In genomic region chr1:187250741-187251262, GRCm38 (mm10) we compare ENCODE assay signal across 17 mouse cellular contexts. TPM values are rescaled to one million over a fixed set of nuclear protein-coding genes. Genes with fewer than 3 reads are reported as not detected.
DNase-seq lines count a peak whose midpoint lies in the region; ATAC-seq and TF ChIP-seq lines count a peak whose summit lies in the region.
"Had no signal": no experiment of that assay in that cellular context is flagged by ENCODE, and none has a peak within 500 bp of the region (broad histone marks: within the 10 kb centered on the region; RNA-seq: fewer than 3 reads in every experiment).

No protein-coding gene starts in this region.

- H3K4me1 ChIP-seq in heart, embryonic 15.5 days (replicated peaks), result no peaks in the 10 kb centered on the region
- no peaks in the 10 kb centered on the region for H3K4me1 ChIP-seq in testis, adult 2 months (ENCODE audit: control insufficient read depth, insufficient read depth, low read length)
- H3K4me1 ChIP-seq: embryonic facial prominence, embryonic 12.5 days had no signal

- H3K4me2 ChIP-seq in heart, embryonic 15.5 days, result no peak overlapping the region
- H3K4me2 ChIP-seq: embryonic facial prominence, embryonic 12.5 days; heart, embryonic 12.5 days had no signal

- H3K4me3 ChIP-seq in heart, embryonic 15.5 days, result no peak overlapping the region
- H3K4me3 ChIP-seq in testis, adult 2 months (ENCODE audit: control insufficient read depth, low read depth, low read length), result no peak overlapping the region
- H3K4me3 ChIP-seq: embryonic facial prominence, embryonic 12.5 days; heart, embryonic 12.5 days had no signal

- intact Hi-C loops in heart, postnatal 10 days (cut with DNase I), result no loop called here

- DNase-seq in heart, postnatal 10 days, result no peak
- DNase-seq in layer of hippocampus, postnatal 36 days, result peak; percentile 13 to 15
- DNase-seq in layer of hippocampus, adult 9-10 months (ENCODE audit: low spot score), result no peak
- DNase-seq in testis, postnatal 10 days (ENCODE audit: low spot score), result no peak
- no peak for DNase-seq in right cerebral cortex, adult 18-20 months
- DNase-seq: cerebellum, adult 9-10 months; gastrocnemius, postnatal 36 days; kidney, adult 11 months; kidney, postnatal 10 days; retina, postnatal 1 day had no signal

- H3K9ac ChIP-seq in heart, embryonic 15.5 days, result no peak overlapping the region
- H3K9ac ChIP-seq: embryonic facial prominence, embryonic 12.5 days; heart, embryonic 12.5 days; liver, embryonic 14.5 days had no signal

- H3K36me3 ChIP-seq in heart, embryonic 15.5 days, result no peaks in the 10 kb centered on the region
- H3K36me3 ChIP-seq in testis, adult 2 months (ENCODE audit: control insufficient read depth, insufficient read depth, low read length), result no peaks in the 10 kb centered on the region; the same call in 1 of the 2 replicates
- H3K36me3 ChIP-seq: embryonic facial prominence, embryonic 12.5 days had no signal

- no peaks in the 10 kb centered on the region for H3K27me3 ChIP-seq in heart, embryonic 15.5 days
- H3K27me3 ChIP-seq in testis, adult 2 months (ENCODE audit: control insufficient read depth, insufficient read depth, low read length), result no peaks in the 10 kb centered on the region
- H3K27me3 ChIP-seq: embryonic facial prominence, embryonic 12.5 days; heart, embryonic 12.5 days had no signal

- H3K27ac ChIP-seq in heart, embryonic 15.5 days, result no peak overlapping the region
- H3K27ac ChIP-seq in testis, adult 2 months (ENCODE audit: control insufficient read depth, insufficient read depth, low read depth, low read length), result no peak overlapping the region
- H3K27ac ChIP-seq: embryonic facial prominence, embryonic 12.5 days; liver, embryonic 14.5 days had no signal

- no peak for TF ChIP-seq CTCF in testis, adult 2 months (IDR thresholded peaks at IDR 0.05; ENCODE audit: control insufficient read depth, insufficient read depth, insufficient replicate concordance, low read depth, low read length)

- peak; percentile 72 for ATAC-seq in heart, embryonic 15.5 days (replicated peaks; ENCODE audit: insufficient number of reproducible peaks, insufficient read depth, low FRiP score, low read depth)

- TF ChIP-seq POLR2A in testis, adult 2 months (IDR thresholded peaks at IDR 0.05; ENCODE audit: control insufficient read depth, low read depth, low read length), result peak; percentile 26; the same call in 1 of the 2 replicates

- no peaks in the 10 kb centered on the region for H3K9me3 ChIP-seq in heart, embryonic 15.5 days (replicated peaks)
- H3K9me3 ChIP-seq: embryonic facial prominence, embryonic 12.5 days; heart, embryonic 12.5 days had no signal

- WGBS in heart, embryonic 15.5 days, result 68% methylated on average over 1 of the region's 1 CpGs

RNA-seq across cellular contexts. Expression of gene Gpatch2, which starts 35.5 kb away (rescaled TPM):
- polyA plus RNA-seq in heart, embryonic 15.5 days (2015; fragmentation: Nextera tagmentation; extraction: Ambion mirVana), result 10.8 and 12.4 TPM in 2 replicates
- 10 to 100 TPM; 13.8 to 16.2 TPM for total RNA-seq in heart, postnatal 10 days (2021)
- total RNA-seq in layer of hippocampus, postnatal 36 days (2021), result 10 to 100 TPM; 21.9 to 23.4 TPM
- polyA plus RNA-seq in testis, adult 2 months (2012; rRNA removed), result 30.8 and 31.9 TPM in 2 replicates

RNA-seq across cellular contexts. Expression of gene Spata17, which starts 35.5 kb away (rescaled TPM):
- polyA plus RNA-seq in heart, embryonic 15.5 days (2015; fragmentation: Nextera tagmentation; extraction: Ambion mirVana), result 0.75 and 0.96 TPM in 2 replicates
- under 1 TPM; 0.40 to 0.43 TPM for total RNA-seq in heart, postnatal 10 days (2021)
- total RNA-seq in layer of hippocampus, postnatal 36 days (2021), result under 1 TPM; 0.61 to 0.67 TPM
- polyA plus RNA-seq in testis, adult 2 months (2012; rRNA removed), result 119 and 144 TPM in 2 replicates
- total RNA-seq: gastrocnemius, postnatal 36 days; hematopoietic stem cell, adult 5-6 weeks had no signal
- polyA plus RNA-seq: small intestine, adult 2 months had no signal

Comparison
In these comparisons a context has a peak if more than half of its experiments do, and no peak if none do; other contexts are left out.
1. DNase-seq: peak in layer of hippocampus, postnatal 36 days (2 of 2); none in heart, postnatal 10 days (0 of 2), layer of hippocampus, adult 9-10 months (single experiment), testis, postnatal 10 days (single experiment) and right cerebral cortex, adult 18-20 months (single experiment).